Mouse (Mus musculus) frontal cortex, adult 2 months (tissue): ENCODE data around the gene Sp140. TPM values are rescaled to one million over a fixed set of nuclear protein-coding genes. Genes with fewer than 3 reads are reported as not detected.
"Not testable (repeated sequence)": the region's sequence is repeated elsewhere in the genome, so short reads cannot be mapped to it uniquely, and the experiment has no call there.

ENCODE experiments used
- DNase-seq, 2 experiments: peaks; one replicate each; pipeline ENCODE4 v3.0.0; 2022; ENCODE audit warnings: low spot score in 1 of 2; ENCODE audit errors: extremely low spot score in 1 of 2
- polyA plus RNA-seq: library from polyadenylated mRNA; depleted of rRNA; stranded (reverse); fragments of >200 nt; gene quantifications from 2 replicates; pipeline ENCODE4 v1.2.3, GENCODE M21; 2012; rRNA removed

Sp140 gene
- polyA plus RNA-seq, 1 experiment, result 1.8 TPM

DNA sequence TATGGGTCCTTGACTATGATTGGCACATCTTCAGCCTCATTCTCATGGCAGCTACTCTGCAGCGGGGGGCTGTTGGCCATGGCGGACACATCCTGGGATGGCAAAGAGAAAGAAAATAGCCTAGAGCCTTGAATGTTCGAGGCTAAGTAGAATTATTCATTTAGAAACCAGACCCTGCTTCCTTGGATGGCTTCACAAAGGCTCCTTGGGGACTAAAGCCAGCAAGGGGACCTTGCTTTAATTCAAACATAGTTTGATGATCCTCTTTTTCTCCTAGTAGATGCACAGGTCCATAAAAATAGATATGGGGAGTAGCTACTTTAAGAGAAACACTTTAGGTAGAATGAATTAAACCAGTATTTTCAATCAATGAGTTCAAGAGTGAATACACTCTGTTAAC is 36.8 kb downstream of the Sp140 start:
- DNase-seq, result not testable (repeated sequence)

DNA sequence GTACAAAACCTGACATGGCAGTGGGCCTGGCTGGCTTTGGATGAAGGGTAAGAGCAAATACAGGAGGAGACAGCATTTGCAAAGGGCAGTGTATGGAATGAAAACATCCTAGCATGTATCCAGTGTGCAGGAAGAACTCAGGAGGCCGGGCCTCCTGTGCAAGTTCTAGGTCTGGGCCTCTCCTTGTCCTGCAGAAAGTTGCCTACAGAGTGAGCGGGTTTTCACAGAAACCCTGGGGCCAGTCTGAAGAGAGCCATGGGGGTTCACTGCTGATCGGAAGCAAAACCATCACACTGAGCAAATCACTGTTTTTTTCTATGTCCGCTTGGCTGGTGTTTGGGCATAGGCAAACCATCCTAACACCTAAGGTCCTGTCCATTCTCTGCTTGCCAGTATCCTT is 38.0 kb downstream of the Sp140 start:
- DNase-seq, result not testable (repeated sequence)

DNA sequence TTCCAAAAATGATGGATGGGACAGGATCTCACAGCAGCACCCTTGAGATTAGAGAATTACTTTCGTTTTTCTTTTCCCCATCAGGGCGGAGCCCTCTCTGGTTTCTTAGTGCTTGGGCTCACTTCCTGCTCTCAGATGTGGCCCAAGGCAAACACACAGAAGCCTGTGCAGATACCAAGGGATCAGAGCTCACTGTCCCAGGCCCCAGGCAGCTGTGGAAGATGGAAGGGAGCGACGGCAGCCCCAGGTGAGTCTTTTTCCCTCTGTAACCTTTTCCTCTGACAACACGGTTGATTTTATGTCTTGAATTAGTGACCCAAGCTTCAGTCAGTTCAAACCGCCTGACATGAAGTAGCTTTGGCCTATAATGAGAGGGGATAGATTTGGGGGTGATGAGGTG is 49.7 kb downstream of the Sp140 start, which contains the start of gene Sp100:
Sp100 (plus strand) TSS at position 108 of the 400 bp plus-strand sequence.
- DNase-seq, result not testable (repeated sequence)

DNA sequence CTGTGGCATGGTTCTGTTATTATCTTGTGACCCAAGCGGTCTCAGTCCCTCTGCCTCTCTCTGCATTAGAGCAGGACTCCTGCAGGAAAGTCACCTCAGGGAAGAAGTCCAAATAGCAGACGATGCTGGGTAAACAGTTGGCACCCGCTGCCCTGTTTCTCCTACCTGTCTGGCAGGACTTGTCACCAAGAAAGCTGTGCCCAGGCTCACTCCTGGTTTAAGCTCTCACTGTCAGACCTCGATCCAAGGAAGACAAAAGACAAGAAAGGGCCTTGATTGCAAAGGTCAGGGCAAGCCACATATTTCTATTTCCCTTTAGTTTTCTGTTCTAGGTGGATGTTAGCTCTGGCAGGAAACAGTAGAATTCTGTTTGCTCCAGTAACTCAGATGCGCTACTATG is 50.3 kb downstream of the Sp140 start:
- DNase-seq, result not testable (repeated sequence)

DNA sequence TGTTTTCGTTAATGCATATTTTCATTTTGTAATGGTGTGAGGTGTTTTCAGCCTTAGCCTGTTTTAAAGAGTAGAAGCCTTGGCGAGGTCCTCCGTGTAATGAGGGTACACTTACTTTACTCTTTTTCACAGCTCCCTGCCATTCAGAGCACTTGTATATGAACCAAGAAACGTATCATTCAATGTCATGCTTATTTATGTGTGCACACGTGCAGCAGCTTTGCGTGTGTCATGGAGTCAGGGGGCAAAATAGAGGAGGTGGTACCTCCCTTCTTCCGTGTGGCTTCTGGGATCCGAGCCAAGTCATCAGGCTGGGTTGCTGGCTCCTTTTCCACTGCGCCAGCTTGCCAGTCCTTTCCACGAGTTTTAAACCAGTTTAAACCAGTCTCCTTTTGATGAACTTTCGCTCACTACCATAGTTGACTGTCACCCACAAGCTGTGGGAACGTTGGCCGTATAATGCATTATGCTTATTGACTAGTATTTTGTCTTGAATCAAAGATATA is 51.6 kb downstream of the Sp140 start:
- not testable (repeated sequence) for DNase-seq

DNA sequence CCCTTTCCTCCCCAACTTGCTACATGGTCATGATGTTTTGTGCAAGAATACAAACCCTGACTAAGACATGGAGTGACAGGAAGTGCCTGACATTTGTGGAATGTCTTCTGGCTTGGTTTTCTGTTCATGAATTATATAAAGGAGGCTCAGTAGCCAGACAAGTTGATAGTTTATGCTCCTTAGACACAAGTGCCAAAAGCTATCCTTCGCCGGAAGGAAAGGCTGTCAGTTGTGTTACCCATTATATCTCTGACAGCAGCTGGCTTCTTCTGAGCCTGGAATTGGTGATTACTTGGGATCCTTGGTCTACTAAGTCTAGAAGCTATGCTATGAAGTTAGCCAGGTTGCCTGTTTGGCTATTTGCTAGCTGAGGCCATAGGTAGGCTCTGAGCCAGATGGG is 57.0 kb downstream of the Sp140 start:
- DNase-seq, result not testable (repeated sequence)

DNA sequence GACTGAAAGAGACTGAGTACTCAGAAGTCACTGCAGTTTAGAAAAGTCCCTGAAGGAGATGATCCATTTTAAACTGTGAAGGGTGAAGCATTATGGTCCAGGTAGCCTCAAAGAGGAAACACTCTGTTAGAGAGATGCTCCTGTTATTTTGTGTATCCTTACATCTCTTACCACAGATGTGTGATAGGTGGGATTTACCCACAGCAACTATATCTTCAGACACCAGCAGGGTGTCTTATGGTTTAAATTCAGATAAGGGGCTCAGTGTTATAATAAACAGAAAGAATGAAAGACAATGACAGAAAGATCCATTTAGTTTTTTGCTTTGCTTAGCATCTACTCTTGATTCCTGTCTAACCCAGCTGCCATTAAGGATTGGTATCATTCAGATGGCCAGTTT is 64.1 kb downstream of the Sp140 start:
- no peak for DNase-seq

DNA sequence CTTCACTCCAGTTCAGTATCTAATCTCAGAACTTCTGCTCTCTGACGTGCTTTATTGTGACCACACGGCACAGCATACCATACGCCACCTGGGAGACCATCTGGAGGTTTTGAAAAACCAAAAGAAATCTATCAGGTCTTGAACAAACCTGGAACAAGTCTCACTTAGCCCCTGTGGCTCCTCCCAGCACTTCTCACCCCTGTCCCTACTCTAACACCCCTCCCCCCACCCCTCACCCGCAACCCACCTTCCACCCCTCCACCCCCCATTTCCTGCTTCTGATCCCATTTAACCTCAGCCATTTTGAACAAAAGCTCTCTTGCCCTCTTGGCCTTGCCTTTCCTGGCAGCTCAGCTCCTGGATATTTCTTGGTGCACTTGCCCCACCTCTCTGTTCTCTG is 80.0 kb downstream of the Sp140 start:
- no peak for DNase-seq

DNA sequence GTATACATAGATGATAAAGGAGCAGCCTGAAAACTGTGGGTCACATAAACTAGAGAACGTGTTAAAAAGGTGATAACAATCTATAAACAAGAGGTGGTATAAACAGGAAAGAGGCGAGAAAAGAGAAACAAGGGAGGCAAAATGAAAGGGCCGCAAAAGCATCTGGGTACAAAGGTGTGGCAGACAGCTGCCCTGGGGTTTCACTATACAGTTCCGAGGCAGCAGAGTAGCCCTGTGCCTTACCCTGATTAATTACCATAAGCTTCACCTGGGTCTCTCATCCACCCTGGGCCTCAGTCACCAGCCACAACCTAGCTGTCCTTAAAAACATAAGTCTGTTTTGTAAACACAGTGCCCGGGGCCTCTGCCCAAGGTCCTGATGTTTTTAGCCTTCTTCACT is 86.5 kb downstream of the Sp140 start:
- no peak for DNase-seq

DNA sequence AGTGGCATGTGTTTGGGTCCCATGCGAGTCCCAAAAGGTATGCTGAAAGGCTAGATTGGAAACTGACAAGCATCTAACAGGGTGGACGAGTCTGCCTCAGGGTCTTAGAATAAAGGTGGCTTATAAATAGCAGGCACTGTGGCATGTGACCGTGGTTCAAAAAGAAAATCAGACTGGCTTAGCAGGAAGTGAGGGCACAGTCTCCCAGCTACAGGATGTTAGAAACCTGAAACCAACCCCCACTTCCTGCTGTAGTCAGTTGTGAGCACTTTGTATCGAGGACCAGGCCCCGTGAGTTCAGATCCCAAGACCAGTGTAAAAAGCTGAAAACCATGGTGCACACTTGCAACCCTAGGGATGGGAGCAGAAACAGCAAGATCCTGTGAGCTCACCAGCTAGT is 87.2 kb downstream of the Sp140 start:
- DNase-seq, result no peak

DNA sequence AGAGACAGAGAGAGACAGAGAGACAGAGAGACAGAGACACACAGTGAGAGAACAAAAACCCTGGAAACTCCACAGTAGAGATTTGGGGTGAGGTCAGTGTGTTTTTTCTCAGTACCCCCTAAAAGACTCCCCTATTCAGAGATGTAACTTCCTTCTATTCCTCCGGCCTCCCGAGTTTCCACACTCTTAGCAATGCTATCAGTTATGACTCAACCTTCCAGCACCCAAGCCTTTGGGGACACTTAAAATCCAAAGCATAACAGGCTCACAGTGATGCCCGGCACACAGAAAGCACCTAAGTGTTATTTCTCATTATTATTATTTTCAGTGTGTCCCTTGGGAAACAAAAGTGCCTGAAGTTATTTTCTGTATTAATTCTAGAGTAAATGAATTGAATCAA is 90.4 kb downstream of the Sp140 start:
- DNase-seq, result no peak

DNA sequence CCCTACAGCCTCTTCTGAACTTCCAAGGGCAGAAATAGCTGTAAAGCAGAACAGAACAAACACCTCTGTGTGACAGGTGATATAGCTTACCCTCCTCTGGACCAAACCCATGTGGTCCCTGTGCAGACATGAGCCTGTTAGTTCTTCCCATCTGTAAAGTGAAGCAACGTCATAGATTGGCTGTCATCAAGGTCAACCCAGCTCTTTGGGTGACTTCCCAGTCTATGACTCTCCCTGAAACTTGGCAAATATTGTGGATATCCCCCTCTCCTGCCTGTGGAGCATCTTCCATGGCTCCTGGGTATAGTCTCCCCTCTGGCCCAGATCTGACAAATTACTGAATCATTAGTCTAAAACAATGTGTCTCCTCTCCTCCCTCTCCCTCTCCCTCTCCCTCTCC is 92.1 kb downstream of the Sp140 start:
- no peak for DNase-seq

DNA sequence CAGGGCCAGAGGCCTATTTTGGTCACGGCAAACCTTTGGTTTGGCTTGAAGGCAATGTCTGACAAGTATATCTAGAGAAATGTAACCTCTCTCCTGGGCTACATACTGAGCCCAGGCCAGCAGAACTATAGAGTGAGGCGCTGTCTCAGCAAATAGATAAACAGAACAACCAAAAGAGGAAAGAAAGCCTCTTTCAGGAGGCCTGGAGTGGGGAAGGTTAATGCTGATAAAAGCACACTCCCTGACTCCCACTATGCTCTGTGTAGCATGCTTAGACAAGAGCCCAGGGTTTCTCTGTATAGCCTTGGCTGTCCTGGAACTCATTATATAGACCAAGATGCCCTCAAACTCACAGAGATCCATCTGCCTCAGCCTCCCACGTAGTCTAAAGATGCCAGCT is 93.1 kb downstream of the Sp140 start:
- DNase-seq, result no peak

Other genes with a start within 250 kb of the Sp140 start
- not detected in 2 replicates for gene G530012D18Rik, start 24.7 kb upstream of the Sp140 start, polyA plus RNA-seq
- 2.1 and 2.7 TPM in 2 replicates for gene Sp110, start 1.6 kb upstream of the Sp140 start, polyA plus RNA-seq
- gene Sp100, start 49.6 kb downstream of the Sp140 start, polyA plus RNA-seq, result 7.0 and 7.1 TPM in 2 replicates
- gene A630001G21Rik, start 178.3 kb downstream of the Sp140 start, polyA plus RNA-seq, result 1.2 and 1.3 TPM in 2 replicates
- 108 and 115 TPM in 2 replicates for gene Cab39, start 193.1 kb downstream of the Sp140 start, polyA plus RNA-seq